Mouse (Mus musculus): ENCODE results near the gene Cpa4. TPM values are rescaled to one million over a fixed set of nuclear protein-coding genes. Genes with fewer than 3 reads are reported as not detected.

Cpa4 gene
- polyA plus RNA-seq, 1 experiment from 2014 or later: not detected

DNA sequence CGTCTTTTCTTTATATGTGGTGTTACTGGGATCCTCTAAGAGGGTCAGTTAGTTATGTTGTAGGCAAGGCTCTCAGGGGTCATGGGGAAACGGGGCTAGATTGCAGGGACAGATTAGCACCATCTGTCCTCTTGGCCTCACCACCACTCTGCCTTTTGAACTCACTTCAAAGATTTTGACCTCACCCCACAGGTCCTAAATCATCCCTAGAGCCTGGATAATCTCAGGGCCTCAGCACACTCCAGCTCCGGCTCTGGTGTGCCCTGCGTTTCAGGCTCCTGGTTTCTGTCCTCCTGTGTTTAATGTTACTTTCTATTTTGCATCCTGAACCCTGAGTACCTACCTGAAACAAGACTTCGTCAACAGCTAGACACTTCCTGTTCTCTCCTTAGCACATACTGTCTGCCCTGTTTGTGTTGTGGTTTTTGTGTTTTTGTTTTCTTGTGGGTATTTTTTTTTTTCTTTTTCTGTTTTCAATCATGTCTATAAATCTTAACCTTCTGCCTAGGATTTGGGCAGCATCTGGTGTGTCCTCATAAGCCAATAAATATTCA, 23.8 kb downstream of the Cpa4 start:
- DNase-seq (ENCODE audit: low spot score): no peak

DNA sequence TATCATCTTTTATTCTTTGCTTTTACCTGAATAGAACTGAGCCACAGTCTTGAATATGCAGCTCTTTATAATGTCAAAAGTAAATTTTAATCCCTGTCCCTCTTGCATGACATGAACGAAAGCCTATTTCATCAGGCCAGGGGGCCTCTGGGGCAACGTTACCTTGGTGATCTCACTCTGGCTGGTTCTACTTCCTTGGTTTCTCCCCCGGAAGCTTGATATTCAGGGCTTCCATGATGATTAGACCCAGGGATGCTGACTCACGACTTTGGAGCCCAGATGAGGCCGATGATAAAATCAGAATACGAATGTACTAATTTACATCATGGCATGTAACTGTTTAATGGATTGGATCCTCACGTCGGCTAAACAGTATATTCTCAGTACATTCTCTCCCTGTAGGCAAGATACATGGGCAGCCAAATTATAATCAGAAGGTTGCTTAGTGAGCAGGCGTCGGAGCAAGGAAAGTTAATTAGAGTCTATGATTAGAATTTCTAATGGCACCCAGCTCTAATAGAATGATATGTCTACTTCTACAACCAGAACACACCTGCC, 24.3 kb downstream of the Cpa4 start:
- no peak for DNase-seq (ENCODE audit: low spot score)

DNA sequence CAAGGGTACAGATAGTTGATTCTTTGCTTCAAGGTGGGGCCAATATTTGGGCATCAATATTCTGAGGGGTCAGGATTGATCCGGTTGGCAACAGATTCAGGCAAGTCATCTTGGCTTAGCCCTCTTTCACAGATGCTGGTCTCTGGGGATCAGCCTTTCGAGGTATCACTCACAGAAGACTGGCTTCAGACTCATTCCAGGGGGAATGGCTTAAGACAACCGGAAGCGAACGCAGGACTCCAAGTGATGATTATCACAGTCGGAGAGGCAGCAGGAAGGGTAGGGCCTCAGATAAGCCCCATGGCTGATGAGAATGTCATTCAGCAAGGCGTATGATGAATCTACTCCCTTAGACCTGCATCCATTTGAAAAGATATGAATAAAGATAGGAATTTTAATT, 26.2 kb downstream of the Cpa4 start:
- DNase-seq (ENCODE audit: low spot score): no peak

DNA sequence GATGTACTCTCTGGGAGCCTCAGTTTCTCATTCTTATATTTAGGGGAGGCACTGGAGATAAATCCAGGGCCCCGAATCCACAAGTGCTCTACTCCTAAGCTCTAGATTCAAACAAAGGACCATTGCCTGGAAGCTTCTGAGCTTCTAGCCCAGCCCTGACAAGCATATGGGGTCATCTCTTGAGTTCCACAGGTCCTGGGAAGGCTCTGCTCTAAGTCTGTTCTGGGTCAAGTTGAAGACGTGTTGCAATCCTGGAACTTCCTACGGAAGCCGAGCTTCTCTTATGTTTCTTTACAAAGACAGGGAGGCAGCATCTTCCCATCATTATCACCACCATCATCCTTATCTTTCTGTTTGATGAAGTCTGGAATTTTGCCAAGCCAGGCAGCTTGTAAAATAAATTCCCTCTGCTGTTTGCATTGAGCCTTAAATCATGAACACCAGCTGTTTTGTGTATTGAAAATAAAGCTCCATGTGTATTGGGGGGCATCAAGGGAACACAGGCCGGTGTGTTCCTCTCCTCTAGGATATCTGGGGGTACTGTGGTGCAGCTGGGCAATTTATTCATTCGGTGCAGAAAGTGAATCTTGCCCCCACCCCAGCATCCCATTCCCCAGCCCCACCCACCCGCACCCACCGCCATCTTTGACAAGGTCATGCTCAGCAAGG, 28.2 kb downstream of the Cpa4 start:
- DNase-seq (ENCODE audit: low spot score): no peak

DNA sequence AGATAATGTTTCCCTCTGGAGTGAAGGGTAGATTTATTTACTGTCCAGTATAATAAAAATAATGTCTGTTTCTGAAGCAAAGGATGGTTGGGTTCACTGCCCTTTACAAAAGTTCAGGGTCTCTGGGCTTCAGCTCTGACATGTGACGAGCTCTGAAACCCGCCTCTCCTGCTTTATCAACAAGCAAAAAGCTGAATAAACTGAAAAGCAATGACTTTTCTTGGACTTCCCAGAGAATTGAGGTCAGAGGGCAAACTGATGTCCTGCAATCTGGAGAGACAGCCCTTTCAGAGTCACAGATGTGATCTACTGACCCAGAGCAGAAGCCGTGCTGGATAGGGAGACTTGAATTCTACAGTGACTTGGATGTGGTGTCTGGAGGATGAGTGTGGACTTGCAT, 31.9 kb downstream of the Cpa4 start:
- DNase-seq (ENCODE audit: low spot score): no peak

DNA sequence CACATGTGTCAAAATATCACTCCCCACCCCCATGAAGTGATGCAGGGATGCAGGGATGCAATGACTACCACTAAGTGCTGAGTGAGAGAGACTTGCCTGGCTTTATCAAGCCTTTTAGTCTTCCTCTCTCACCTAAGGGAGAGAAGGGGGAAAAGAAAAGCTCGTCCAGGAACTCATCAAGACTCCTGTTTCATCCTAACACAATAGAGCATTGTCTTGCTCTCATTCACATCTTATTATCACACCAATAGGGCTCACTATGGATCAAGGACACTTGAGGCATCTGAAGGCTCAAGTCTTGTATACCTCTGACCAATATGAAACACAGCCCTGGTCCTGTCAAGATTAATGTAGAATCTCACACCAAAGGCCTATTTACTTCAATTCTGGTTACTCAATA, 32.8 kb downstream of the Cpa4 start:
- DNase-seq (ENCODE audit: low spot score): no peak

DNA sequence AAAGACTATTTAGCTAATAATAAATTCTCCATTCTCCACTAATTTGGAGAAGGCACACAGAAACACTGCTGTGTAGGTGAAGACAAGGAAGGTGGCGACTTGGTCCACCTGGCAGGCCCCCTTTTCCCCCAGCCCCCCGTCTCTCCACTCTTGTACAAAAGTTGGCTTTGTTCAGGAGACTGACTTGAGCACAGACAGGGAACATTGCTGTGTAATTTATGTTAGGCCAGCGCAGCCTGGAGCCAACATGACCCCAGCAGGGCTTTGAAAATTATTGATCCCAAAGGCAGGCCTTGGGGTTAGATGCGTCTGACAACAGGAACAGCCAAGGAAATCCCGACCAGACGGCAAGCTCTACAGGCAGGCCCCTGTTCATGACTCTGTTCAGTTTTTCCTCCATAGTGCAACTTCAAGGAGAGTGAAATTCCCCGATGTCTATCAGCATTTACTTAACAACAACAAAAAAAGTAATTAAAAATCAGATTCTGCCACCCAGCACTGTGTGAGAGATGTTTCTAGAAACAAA, 36.2 kb downstream of the Cpa4 start:
- no peak for DNase-seq (ENCODE audit: low spot score)

DNA sequence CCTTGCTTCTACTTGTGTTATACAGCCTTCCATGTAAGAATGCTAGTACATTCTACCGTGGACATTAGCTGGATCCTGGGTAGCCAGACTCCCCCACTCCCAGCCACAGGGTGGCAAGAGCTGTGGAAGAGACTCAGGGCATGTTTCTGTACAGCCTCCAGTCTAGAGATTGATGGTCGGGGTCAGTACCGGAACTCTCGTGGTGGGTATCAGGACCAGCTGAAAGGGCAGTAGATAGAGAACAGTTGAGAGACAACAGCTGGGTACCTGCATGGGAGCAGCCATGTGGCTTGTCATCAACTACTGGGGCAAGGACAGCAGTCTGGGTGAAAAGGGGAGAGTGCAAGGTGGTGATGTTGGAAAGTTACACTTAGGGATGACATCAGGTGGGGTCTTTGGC, 36.9 kb downstream of the Cpa4 start:
- DNase-seq (ENCODE audit: low spot score): no peak

DNA sequence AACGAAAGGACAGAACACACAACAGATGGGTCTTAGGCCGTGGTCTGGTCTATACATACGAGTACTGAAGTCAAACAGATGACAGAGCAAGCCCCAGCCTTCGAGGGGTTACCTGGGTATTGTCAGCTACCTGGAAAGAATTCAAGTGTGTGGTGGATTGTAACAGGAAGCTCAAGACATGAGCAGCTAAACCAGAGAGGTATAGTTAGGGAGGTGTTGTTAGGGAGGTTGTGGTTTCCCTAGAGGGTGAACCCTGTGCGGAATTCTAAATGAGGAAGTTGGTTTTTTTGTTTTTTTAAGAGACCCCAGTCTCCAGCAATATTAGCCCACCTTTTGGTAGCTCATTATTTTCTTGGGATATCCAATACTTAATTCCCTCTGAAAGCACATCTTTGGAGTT, 37.5 kb downstream of the Cpa4 start:
- DNase-seq (ENCODE audit: low spot score): no peak

DNA sequence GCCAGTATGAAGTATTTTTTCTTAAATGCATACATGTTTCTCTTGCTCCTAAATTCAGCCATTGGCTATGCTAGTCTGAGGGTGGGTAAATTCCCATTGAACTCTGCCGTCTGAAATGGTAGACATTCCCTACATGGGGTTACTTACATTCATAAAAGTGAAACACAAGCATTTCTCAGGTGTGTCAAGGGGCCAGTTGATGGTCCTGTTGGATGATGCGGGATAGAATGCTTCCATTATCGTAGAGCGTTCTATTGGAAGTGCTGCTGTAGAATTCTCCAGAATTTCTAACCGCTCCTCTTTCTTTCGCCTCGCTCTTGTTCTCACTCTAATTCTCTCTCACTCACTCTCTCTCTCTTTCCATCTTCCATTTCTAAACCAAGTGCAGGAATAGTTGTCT, 42.5 kb downstream of the Cpa4 start, which contains the start of gene Cpa5:
TSS of gene Cpa5 (plus strand) at position 301 of the 400 bp plus-strand sequence.
- no peak for DNase-seq (ENCODE audit: low spot score)

DNA sequence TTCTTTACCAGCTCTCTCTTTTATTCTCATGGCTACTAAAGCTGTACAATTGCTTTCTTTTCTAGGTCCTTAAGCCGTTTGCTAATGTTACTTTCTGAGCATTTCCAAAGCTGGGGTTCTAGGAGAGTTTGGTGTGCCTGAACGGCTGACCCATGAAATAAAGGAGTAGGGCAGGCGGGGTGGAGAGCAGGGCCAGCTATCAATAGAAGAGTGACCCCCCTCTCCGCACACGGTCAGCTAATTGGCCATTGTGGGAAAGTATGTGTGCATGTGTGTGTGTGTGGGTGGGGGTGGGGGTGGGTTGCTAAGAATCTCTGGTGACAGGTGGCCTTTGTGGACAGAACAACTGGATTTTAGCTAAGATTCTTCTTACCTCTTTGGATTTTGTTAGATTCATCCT, 43.0 kb downstream of the Cpa4 start:
- no peak for DNase-seq (ENCODE audit: low spot score)

DNA sequence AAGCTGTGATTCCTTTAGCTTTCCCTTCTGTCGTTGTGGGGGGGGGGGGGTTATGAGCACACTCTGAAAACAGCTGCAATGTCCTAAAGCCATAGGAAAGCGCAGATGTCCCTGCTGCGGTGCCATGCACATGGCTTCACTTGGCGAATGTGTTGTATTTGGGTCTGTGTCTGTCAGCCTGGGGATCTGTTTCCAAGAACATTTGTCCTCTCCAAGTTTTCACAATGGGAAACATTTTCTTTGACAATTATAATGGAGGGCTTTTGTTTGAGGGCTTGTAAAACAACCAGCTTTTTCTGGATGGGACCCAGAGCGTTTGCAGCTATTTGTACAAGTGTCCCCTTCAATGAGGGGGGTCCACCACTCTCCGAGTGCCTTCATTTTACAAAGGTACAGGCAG, 46.1 kb downstream of the Cpa4 start:
- DNase-seq (ENCODE audit: low spot score): no peak

DNA sequence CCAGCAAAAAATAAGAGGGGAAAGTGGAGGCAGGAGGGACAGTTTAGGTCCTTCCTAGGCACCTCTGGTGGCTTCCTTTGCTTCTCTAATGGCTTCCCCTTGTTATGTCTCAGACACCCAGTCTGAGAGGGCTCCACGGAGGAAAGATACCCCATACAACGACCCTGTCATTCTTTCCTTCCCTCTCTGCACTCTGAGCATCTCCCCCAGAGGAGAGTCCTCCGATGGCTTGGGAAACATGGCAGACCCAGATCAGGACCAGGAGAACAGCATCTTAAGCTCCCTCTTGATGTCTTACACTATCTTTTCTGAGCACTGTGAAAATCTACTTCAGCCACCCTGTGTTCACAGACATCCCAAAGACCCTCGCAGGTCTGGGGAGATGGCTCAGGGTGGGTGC, 47.6 kb downstream of the Cpa4 start:
- no peak for DNase-seq (ENCODE audit: low spot score)

DNA sequence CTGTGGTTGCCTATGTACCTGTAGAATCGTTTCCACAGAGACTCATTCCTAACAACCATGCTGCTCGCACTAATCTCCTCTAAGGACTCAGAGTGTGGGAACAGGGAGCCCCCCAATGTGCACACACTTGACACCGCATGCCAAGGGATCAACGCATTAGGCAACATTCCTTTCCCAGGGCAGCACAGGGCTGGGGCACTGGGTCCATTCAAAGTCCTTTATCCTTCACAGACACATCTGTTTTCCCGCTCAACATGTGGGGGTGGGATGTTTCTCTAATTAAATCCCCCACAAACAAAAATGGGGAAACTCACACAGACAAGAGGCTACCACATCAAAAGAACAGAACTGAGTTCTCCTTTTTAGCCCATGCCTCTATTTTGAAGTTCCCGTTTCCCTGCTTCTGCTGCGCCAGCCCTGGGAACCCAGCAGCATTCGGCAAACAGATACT, 48.3 kb downstream of the Cpa4 start:
- no peak for DNase-seq (ENCODE audit: low spot score)

DNA sequence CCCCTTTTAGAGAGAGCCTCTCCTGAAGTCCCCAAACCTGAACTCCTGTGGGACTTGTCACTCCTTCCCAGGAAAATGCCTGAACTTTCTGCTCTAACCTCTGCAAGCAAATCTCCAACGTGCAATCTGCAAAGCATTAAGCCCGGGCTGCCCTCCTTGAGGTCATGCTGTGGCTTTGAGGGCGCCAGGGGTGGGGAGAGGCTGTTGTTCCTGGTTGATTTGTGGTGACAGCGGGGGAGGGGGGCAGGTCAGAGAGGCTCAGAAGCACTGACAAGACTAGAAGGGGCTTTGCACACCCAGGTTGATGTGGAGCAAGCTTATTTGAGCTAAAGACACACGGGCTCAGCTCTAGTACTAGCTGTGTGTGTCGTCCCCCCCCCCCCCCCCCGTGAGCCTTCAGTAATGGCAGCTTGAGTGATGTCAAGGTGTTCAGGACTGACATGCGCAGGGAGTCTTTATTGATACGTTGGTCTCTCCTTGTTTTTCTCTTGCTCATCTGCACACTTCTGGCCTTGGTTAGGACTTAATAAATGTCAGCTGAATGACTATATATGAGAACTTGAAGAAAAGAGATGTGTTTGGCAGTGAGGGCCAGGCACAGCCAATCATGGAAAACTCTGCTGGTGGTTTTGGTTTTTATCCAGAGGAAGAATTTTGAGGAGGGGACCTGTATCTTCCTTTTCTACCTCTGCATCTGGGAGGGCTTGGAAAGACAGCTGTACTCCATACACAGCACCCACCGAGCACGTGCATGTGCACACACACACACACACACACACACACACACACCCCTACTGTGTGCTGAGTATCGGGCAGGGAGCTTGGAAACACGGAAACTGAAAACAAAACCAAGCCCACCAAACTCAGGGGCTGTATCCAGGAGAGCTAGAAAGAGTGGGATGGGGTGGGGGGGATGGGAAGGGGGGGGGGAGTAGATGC, 49.1 kb downstream of the Cpa4 start:
- DNase-seq (ENCODE audit: low spot score): no peak

DNA sequence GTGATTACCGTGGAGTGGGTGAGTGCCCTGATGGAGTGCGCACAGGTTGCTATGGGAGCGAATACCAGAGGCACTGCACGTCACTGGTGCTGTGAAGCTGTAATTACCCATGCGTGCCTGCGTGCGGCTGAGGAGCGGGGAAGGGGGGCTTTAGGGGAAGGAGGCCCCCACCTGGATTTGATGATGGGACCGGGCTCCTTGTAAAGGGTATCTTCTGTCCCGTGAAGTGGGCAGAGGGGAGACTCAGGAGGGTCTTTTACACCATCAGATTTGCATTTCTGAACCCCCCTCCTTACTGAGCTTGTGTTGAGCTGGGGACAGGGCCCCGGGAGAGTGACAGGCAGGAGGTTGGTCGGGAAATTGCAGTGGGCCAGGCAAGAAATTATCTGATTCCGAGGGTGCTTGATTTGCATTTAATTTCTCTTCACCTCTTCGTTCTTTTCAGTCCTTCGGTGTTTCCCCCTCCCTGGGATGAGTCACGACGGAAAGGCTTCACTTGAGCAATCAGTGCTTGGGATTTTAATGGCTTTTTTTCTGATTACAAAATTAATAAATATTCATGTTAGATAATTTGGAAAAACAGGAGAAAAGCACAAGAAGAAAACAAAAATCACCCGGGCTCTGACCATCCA, 49.9 kb downstream of the Cpa4 start:
- DNase-seq (ENCODE audit: low spot score): no peak

DNA sequence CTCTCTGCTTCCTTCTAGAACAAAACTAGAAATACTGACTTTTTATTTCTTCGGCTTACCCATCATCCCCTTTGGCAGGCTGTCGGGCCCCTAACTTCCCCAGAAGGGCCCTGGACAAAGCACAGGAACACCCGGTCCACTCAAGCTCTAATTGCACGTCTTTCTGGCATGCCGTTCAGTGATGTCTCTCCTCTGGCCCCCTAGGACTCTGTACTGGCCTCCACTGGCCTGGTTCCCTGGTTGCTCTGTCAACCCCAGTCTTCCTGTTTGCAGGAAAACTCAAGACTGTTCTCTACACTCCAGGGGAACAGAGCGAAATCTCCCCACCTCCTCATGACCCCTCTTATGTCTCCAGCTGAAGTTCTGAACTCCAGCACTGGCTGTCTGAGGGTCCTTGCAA, 50.6 kb downstream of the Cpa4 start:
- no peak for DNase-seq (ENCODE audit: low spot score)

DNA sequence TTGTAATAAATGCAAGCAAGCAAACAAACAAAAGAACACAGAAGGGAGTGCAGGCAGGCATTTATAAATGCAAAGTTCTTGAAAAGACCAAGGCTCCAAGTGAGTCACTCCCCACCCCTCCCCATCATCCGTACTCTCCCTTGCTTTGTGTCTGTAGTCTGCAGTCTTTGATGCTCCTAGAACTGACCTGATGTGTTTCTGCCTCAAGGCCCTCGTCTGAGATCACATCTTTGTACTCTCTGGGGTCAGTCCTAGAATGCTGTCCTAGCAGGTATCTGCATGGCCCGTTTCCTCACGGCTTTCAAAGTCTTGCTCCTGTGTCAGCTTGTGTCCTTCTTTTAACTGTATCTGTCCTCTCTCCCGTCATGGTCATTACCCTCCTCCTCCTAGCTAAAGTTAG, 51.4 kb downstream of the Cpa4 start:
- DNase-seq (ENCODE audit: low spot score): no peak

DNA sequence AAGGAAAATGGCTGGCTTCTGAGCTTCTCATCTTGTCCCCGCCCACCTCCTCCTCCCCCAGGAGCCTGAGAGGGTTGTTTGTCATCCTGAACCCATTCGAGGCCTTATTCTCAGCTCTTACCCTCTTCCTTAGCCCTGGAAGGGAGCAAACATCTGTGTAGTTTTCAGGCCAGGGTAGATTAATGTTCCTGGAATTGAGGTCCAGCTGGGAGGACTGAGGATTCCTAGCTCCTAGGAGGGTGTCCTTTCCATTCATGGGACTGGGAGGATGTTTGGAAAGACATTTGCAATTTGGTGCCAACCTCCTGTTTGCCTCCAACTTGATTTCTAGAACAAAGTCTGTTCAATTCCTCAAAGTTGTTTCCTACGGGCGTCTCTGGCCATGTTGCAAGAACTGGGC, 52.4 kb downstream of the Cpa4 start:
- DNase-seq (ENCODE audit: low spot score): no peak

DNA sequence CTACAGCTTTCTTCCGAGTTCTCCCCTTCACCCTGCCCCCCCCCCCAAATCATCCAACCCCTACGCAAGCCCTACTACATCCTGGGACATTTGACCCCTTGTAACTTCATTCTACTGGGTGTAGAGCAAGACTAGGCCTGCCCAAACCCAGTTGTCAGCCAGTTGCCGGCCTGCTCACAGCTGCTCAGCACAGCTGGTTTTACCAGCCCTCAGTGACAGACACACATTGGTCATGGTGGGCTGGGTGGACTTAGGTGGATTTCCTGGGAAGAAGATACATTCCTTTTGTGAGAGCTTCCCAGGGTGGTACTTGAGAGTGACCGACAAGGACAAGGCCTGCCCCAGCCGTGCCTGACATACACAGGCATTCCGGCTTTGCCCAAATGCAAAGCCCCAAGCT, 52.8 kb downstream of the Cpa4 start:
- no peak for DNase-seq (ENCODE audit: low spot score)

DNA sequence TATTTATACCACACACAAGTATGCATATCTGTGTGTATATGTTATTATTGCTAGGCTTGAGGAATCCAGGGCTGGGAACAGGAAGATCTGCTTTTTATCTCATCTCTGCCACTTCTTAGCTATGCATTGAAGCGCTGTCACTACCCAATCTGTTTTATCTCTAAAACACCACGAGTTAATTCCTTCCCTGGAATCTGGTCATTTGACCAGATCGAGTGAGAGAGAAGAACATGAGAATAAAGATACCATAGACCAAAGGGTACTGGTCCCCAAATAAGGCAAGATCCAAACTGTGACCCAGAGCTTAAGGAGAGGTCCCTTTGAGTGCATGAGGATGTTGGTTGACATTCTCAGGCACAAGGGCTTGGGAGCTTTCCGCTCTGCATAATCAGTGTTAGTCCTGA, 53.8 kb downstream of the Cpa4 start:
- DNase-seq (ENCODE audit: low spot score): no peak

Data from thymus, postnatal 0 days (tissue).